28 mouse cellular contexts compared by ENCODE assay signal in genomic region chr9:40249106-40249505, GRCm38 (mm10). TPM values are rescaled to one million over a fixed set of nuclear protein-coding genes. Genes with fewer than 3 reads are reported as not detected.
A peak's percentile ranks its signal among the peaks of the same experiment; 100 is the strongest.
DNase-seq lines count a peak whose midpoint lies in the region; ATAC-seq and TF ChIP-seq lines count a peak whose summit lies in the region.
"Had no signal": no experiment of that assay in that cellular context is flagged by ENCODE, and none has a peak within 500 bp of the region (broad histone marks: within the 10 kb centered on the region; RNA-seq: fewer than 3 reads in every experiment).

No protein-coding gene starts in this region.

- peaks cover 6% of the 10 kb centered on the region; the same call in 1 of the 2 replicates for H3K4me1 ChIP-seq in heart, embryonic 10.5 days
- H3K4me1 ChIP-seq in kidney, adult 2 months (ENCODE audit: control insufficient read depth, insufficient read depth, low read length), result no peaks in the 10 kb centered on the region
- H3K4me1 ChIP-seq in lung, embryonic 16.5 days (replicated peaks; ENCODE audit: control insufficient read depth, insufficient read depth, low read length), result no peaks in the 10 kb centered on the region
- H3K4me1 ChIP-seq: embryonic facial prominence, embryonic 15.5 days; forebrain, embryonic 12.5 days; limb, embryonic 10.5 days; limb, embryonic 15.5 days; liver, embryonic 13.5 days; midbrain, embryonic 12.5 days; stomach, embryonic 15.5 days had no signal

- no peak overlapping the region for H3K4me3 ChIP-seq in heart, embryonic 10.5 days
- H3K4me3 ChIP-seq in kidney, adult 2 months (ENCODE audit: insufficient read depth, low read depth, low read length), result no peak overlapping the region
- no peak overlapping the region for H3K4me3 ChIP-seq in lung, embryonic 16.5 days (ENCODE audit: low read length)
- H3K4me3 ChIP-seq: embryonic facial prominence, embryonic 15.5 days; forebrain, embryonic 12.5 days; hindbrain, embryonic 13.5 days; limb, embryonic 10.5 days; limb, embryonic 15.5 days; liver, embryonic 13.5 days; megakaryocyte, embryonic 14.5 days; midbrain, embryonic 12.5 days; neural tube, embryonic 13.5 days; stomach, embryonic 15.5 days had no signal

- TF ChIP-seq CTCF in kidney, adult 2 months (conservative IDR thresholded peaks at IDR 0.05; ENCODE audit: insufficient read depth, insufficient read length, low read depth, low read length), result no peak

- no peaks in the 10 kb centered on the region for H3K9me3 ChIP-seq in heart, embryonic 10.5 days
- no peaks in the 10 kb centered on the region for H3K9me3 ChIP-seq in lung, embryonic 16.5 days (ENCODE audit: control insufficient read depth, low read length)
- H3K9me3 ChIP-seq: embryonic facial prominence, embryonic 15.5 days; limb, embryonic 10.5 days; limb, embryonic 15.5 days; midbrain, embryonic 12.5 days; neural tube, embryonic 13.5 days; stomach, embryonic 15.5 days had no signal

- no peaks in the 10 kb centered on the region for H3K27me3 ChIP-seq in heart, embryonic 10.5 days (ENCODE audit: insufficient read depth, poor library complexity, severe bottlenecking)
- H3K27me3 ChIP-seq in kidney, adult 2 months (replicated peaks; ENCODE audit: control insufficient read depth, insufficient read depth, low read length), result no peaks in the 10 kb centered on the region
- no peaks in the 10 kb centered on the region for H3K27me3 ChIP-seq in lung, embryonic 16.5 days (ENCODE audit: control insufficient read depth, insufficient read depth, low read depth, low read length)
- H3K27me3 ChIP-seq: embryonic facial prominence, embryonic 15.5 days; forebrain, embryonic 12.5 days; hindbrain, embryonic 13.5 days; limb, embryonic 15.5 days; liver, embryonic 13.5 days; midbrain, embryonic 12.5 days; neural tube, embryonic 13.5 days; stomach, embryonic 15.5 days had no signal

- no peak overlapping the region for H3K4me2 ChIP-seq in lung, embryonic 16.5 days (ENCODE audit: low read depth, low read length)
- H3K4me2 ChIP-seq: embryonic facial prominence, embryonic 15.5 days; forebrain, embryonic 12.5 days; heart, embryonic 11.5 days; hindbrain, embryonic 13.5 days; limb, embryonic 15.5 days; liver, embryonic 13.5 days; midbrain, embryonic 12.5 days; neural tube, embryonic 13.5 days; stomach, embryonic 15.5 days had no signal

- WGBS in heart, embryonic 10.5 days, result 35% methylated on average over 1 of the region's 1 CpGs
- WGBS in kidney, adult 2 months, result 72% methylated on average over 1 of the region's 1 CpGs
- WGBS in lung, embryonic 16.5 days, result 47% methylated on average over 1 of the region's 1 CpGs

- no peak overlapping the region for H3K27ac ChIP-seq in heart, embryonic 10.5 days
- no peak overlapping the region for H3K27ac ChIP-seq in kidney, adult 2 months (ENCODE audit: insufficient read depth, low read depth, low read length)
- peak overlapping the region; percentile 54 for H3K27ac ChIP-seq in lung, embryonic 16.5 days (ENCODE audit: low read length)
- H3K27ac ChIP-seq: embryonic facial prominence, embryonic 15.5 days; forebrain, embryonic 12.5 days; hindbrain, embryonic 13.5 days; limb, embryonic 10.5 days; limb, embryonic 15.5 days; liver, embryonic 13.5 days; midbrain, embryonic 12.5 days; neural tube, embryonic 13.5 days; stomach, embryonic 15.5 days had no signal

- no peaks in the 10 kb centered on the region for H3K36me3 ChIP-seq in heart, embryonic 10.5 days
- no peaks in the 10 kb centered on the region for H3K36me3 ChIP-seq in kidney, adult 2 months (ENCODE audit: control insufficient read depth, insufficient read depth, low read length)
- H3K36me3 ChIP-seq in lung, embryonic 16.5 days (ENCODE audit: control insufficient read depth, insufficient read depth, low read length), result no peaks in the 10 kb centered on the region
- H3K36me3 ChIP-seq: embryonic facial prominence, embryonic 15.5 days; forebrain, embryonic 12.5 days; hindbrain, embryonic 13.5 days; limb, embryonic 10.5 days; limb, embryonic 15.5 days; liver, embryonic 13.5 days; midbrain, embryonic 12.5 days; neural tube, embryonic 13.5 days; stomach, embryonic 15.5 days had no signal

- peak; percentile 92 for DNase-seq in heart, adult 11 months
- DNase-seq in heart, embryonic 10.5 days (ENCODE audit: low spot score), result no peak
- peak; percentile 2 for DNase-seq in kidney, adult 2 months
- DNase-seq in kidney, adult 11 months, result no peak
- DNase-seq in lung, postnatal 4 days, result peak; percentile 30 to 71
- DNase-seq in gastrocnemius, adult 18-20 months (ENCODE audit: low spot score), result no peak
- DNase-seq: adrenal gland, postnatal 25 days; cerebellum, adult 18-20 months; cerebellum, postnatal 10 days; forebrain, postnatal 0 days; heart, postnatal 4 days; kidney, postnatal 14 days; layer of hippocampus, adult 9-11 months; liver, embryonic 13.5 days; right cerebral cortex, postnatal 14 days had no signal

- peak; percentile 51; the same call in 1 of the 2 replicates for ATAC-seq in lung, embryonic 16.5 days (ENCODE audit: low read depth)
- ATAC-seq: CD4-positive, CD25-positive, alpha-beta regulatory T cell, adult 4 months; forebrain, postnatal 0 days; intestine, embryonic 16.5 days had no signal

- H3K9ac ChIP-seq in lung, embryonic 16.5 days (ENCODE audit: low read length), result no peak overlapping the region
- H3K9ac ChIP-seq: embryonic facial prominence, embryonic 15.5 days; forebrain, embryonic 12.5 days; forebrain, postnatal 0 days; hindbrain, embryonic 13.5 days; limb, embryonic 15.5 days; liver, embryonic 13.5 days; midbrain, embryonic 12.5 days; neural tube, embryonic 13.5 days; stomach, embryonic 15.5 days had no signal

- TF ChIP-seq POLR2A in kidney, adult 2 months (IDR thresholded peaks at IDR 0.05; ENCODE audit: low read depth, low read length), result no peak

RNA-seq across cellular contexts. Expression of gene Scn3b, which starts 19.9 kb away (rescaled TPM):
- 0.38 and 0.90 TPM in 2 replicates for polyA plus RNA-seq in heart, embryonic 10.5 days (2016; fragmentation: Nextera tagmentation; extraction: Ambion mirVana)
- polyA plus RNA-seq in kidney, adult 2 months (2012; rRNA removed), result 0.05 and 0.38 TPM in 2 replicates
- polyA plus RNA-seq in lung, embryonic 16.5 days (2015; fragmentation: Nextera tagmentation; extraction: Ambion mirVana), result 9.1 and 11.3 TPM in 2 replicates
- total RNA-seq in gastrocnemius, adult 18-20 months (2021), result 1 to 10 TPM; 1.1 to 2.3 TPM

RNA-seq across cellular contexts. Expression of gene Zfp202, which starts 57.0 kb away (rescaled TPM):
- 4.6 and 5.9 TPM in 2 replicates for polyA plus RNA-seq in heart, embryonic 10.5 days (2016; fragmentation: Nextera tagmentation; extraction: Ambion mirVana)
- 0.94 and 1.1 TPM in 2 replicates for polyA plus RNA-seq in kidney, adult 2 months (2012; rRNA removed)
- 3.1 and 3.7 TPM in 2 replicates for polyA plus RNA-seq in lung, embryonic 16.5 days (2015; fragmentation: Nextera tagmentation; extraction: Ambion mirVana)
- total RNA-seq in gastrocnemius, adult 18-20 months (2021), result 1 to 10 TPM; 1.3 to 1.6 TPM

Comparison
In these comparisons a context has a peak if more than half of its experiments do, and no peak if none do; other contexts are left out.
1. DNase-seq: peak in heart, adult 11 months (single experiment), kidney, adult 2 months (single experiment) and lung, postnatal 4 days (2 of 2); none in heart, embryonic 10.5 days (single experiment), kidney, adult 11 months (single experiment) and gastrocnemius, adult 18-20 months (single experiment).